Comparison of ENCODE assay signal across 17 mouse cellular contexts in genomic region chr7:45004546-45004945, GRCm38 (mm10). TPM values are rescaled to one million over a fixed set of nuclear protein-coding genes. Genes with fewer than 3 reads are reported as not detected.
DNase-seq lines count a peak whose midpoint lies in the region; ATAC-seq and TF ChIP-seq lines count a peak whose summit lies in the region.
"Had no signal": no experiment of that assay in that cellular context is flagged by ENCODE, and none has a peak within 500 bp of the region (broad histone marks: within the 10 kb centered on the region; RNA-seq: fewer than 3 reads in every experiment).

No protein-coding gene starts in this region.

- H3K27ac ChIP-seq in heart, postnatal 0 days (ENCODE audit: low read depth) = peak overlapping the region; percentile 49
- peak overlapping the region; percentile 53; the same call in 1 of the 2 replicates for H3K27ac ChIP-seq in liver, embryonic 13.5 days
- H3K27ac ChIP-seq in liver, embryonic 11.5 days (ENCODE audit: low read depth, low read length) = no peak overlapping the region
- H3K27ac ChIP-seq in limb, embryonic 13.5 days = peak overlapping the region; percentile 39; the same call in 1 of the 2 replicates
- H3K27ac ChIP-seq: embryonic facial prominence, embryonic 15.5 days; forebrain, embryonic 10.5 days; hindbrain, embryonic 15.5 days had no signal

- TF ChIP-seq EP300 in heart, postnatal 0 days (IDR thresholded peaks at IDR 0.05; ENCODE audit: low read depth) = no peak

- peaks cover 89% of the 10 kb centered on the region for H3K36me3 ChIP-seq in heart, postnatal 0 days (replicated peaks; ENCODE audit: control insufficient read depth, insufficient read depth, low read length)
- H3K36me3 ChIP-seq in liver, embryonic 13.5 days = peaks cover 99% of the 10 kb centered on the region
- H3K36me3 ChIP-seq in liver, embryonic 11.5 days (ENCODE audit: control insufficient read depth, insufficient read depth, low read length) = peaks cover 91% of the 10 kb centered on the region
- H3K36me3 ChIP-seq in limb, embryonic 13.5 days = peaks cover 99% of the 10 kb centered on the region

- no peak overlapping the region for H3K4me2 ChIP-seq in heart, postnatal 0 days (ENCODE audit: low read depth, low read length)
- no peak overlapping the region for H3K4me2 ChIP-seq in liver, embryonic 13.5 days
- no peak overlapping the region for H3K4me2 ChIP-seq in liver, embryonic 11.5 days
- H3K4me2 ChIP-seq in limb, embryonic 13.5 days (replicated peaks) = no peak overlapping the region
- H3K4me2 ChIP-seq: embryonic facial prominence, embryonic 15.5 days; hindbrain, embryonic 15.5 days had no signal

- H3K9ac ChIP-seq in heart, postnatal 0 days (replicated peaks; ENCODE audit: low read depth, low read length) = no peak overlapping the region
- H3K9ac ChIP-seq in liver, embryonic 13.5 days = no peak overlapping the region
- H3K9ac ChIP-seq in liver, embryonic 11.5 days (ENCODE audit: low read depth, low read length) = no peak overlapping the region
- H3K9ac ChIP-seq in limb, embryonic 13.5 days = no peak overlapping the region
- H3K9ac ChIP-seq: embryonic facial prominence, embryonic 15.5 days; hindbrain, embryonic 15.5 days had no signal

- WGBS in heart, postnatal 0 days = 50% methylated on average over 3 of the region's 3 CpGs
- 46% methylated on average over 3 of the region's 3 CpGs for WGBS in liver, embryonic 13.5 days (ENCODE audit: insufficient replicate concordance)
- 49% methylated on average over 3 of the region's 3 CpGs for WGBS in liver, embryonic 11.5 days
- WGBS in limb, embryonic 13.5 days = 43% methylated on average over 3 of the region's 3 CpGs

- H3K27me3 ChIP-seq in heart, postnatal 0 days (ENCODE audit: control insufficient read depth, insufficient read depth, low read length) = no peaks in the 10 kb centered on the region
- H3K27me3 ChIP-seq in liver, embryonic 13.5 days = no peaks in the 10 kb centered on the region
- H3K27me3 ChIP-seq in liver, embryonic 11.5 days (replicated peaks; ENCODE audit: control insufficient read depth, insufficient read depth, low read length) = no peaks in the 10 kb centered on the region
- H3K27me3 ChIP-seq in limb, embryonic 13.5 days = no peaks in the 10 kb centered on the region
- H3K27me3 ChIP-seq: embryonic facial prominence, embryonic 15.5 days; hindbrain, embryonic 15.5 days had no signal

- TF ChIP-seq CTCF in heart, postnatal 0 days (IDR thresholded peaks at IDR 0.05; ENCODE audit: low read depth) = no peak

- H3K9me3 ChIP-seq in heart, postnatal 0 days (replicated peaks; ENCODE audit: control insufficient read depth, low read length) = no peaks in the 10 kb centered on the region
- H3K9me3 ChIP-seq in liver, embryonic 13.5 days (replicated peaks) = no peaks in the 10 kb centered on the region
- no peaks in the 10 kb centered on the region for H3K9me3 ChIP-seq in liver, embryonic 11.5 days (ENCODE audit: control insufficient read depth, low read length)
- no peaks in the 10 kb centered on the region for H3K9me3 ChIP-seq in limb, embryonic 13.5 days
- H3K9me3 ChIP-seq: embryonic facial prominence, embryonic 15.5 days; forebrain, embryonic 10.5 days; hindbrain, embryonic 15.5 days had no signal

- intact Hi-C loops in heart, postnatal 14 days (cut with DNase I) = no loop called here

- peaks cover 5% of the 10 kb centered on the region; the same call in 1 of the 2 replicates for H3K4me1 ChIP-seq in heart, postnatal 0 days (ENCODE audit: control insufficient read depth, insufficient read depth)
- peaks cover 30% of the 10 kb centered on the region for H3K4me1 ChIP-seq in liver, embryonic 13.5 days (replicated peaks)
- peaks cover 5% of the 10 kb centered on the region for H3K4me1 ChIP-seq in liver, embryonic 11.5 days (replicated peaks; ENCODE audit: control insufficient read depth, insufficient read depth, low read length)
- H3K4me1 ChIP-seq in limb, embryonic 13.5 days = peaks cover 9% of the 10 kb centered on the region
- H3K4me1 ChIP-seq: hindbrain, embryonic 15.5 days had no signal

- ATAC-seq in heart, postnatal 0 days (ENCODE audit: insufficient read depth, low read depth) = peak; percentile 53
- no peak for ATAC-seq in liver, embryonic 13.5 days (ENCODE audit: low read depth)
- no peak for ATAC-seq in liver, embryonic 11.5 days (replicated peaks; ENCODE audit: low FRiP score)
- ATAC-seq in limb, embryonic 13.5 days (ENCODE audit: low FRiP score, low read depth) = no peak
- ATAC-seq: intestine, embryonic 16.5 days; midbrain, embryonic 16.5 days had no signal

- H3K4me3 ChIP-seq in heart, postnatal 0 days (ENCODE audit: low read depth, low read length) = no peak overlapping the region
- no peak overlapping the region for H3K4me3 ChIP-seq in liver, embryonic 13.5 days (replicated peaks)
- no peak overlapping the region for H3K4me3 ChIP-seq in liver, embryonic 11.5 days (ENCODE audit: low read depth, low read length)
- H3K4me3 ChIP-seq in limb, embryonic 13.5 days = no peak overlapping the region
- H3K4me3 ChIP-seq: embryonic facial prominence, embryonic 15.5 days; forebrain, embryonic 10.5 days; hindbrain, embryonic 15.5 days had no signal

- DNase-seq in embryo, embryonic 11 days = peak; percentile 28
- no peak for DNase-seq in embryo, embryonic 10 days (ENCODE audit: low spot score)
- DNase-seq in heart, postnatal 0 days (ENCODE audit: low spot score) = peak; percentile 26
- DNase-seq in heart, postnatal 14 days = no peak
- no peak for DNase-seq in liver, embryonic 13.5 days
- DNase-seq in liver, embryonic 11.5 days (ENCODE audit: low spot score) = no peak
- no peak for DNase-seq in right cerebral cortex, adult 18-20 months
- DNase-seq: cerebellum, adult 8-10 months; gastrocnemius, postnatal 14 days; liver; lung, adult 2 months had no signal

RNA-seq across cellular contexts. Expression of gene Bcl2l12, which starts 6.0 kb away (rescaled TPM):
- 20.3 and 22.0 TPM in 2 replicates for total RNA-seq in heart, postnatal 0 days (2014; rRNA removed; ENCODE audit: low replicate concordance)
- polyA plus RNA-seq in heart, postnatal 0 days (2015; fragmentation: Nextera tagmentation; extraction: Ambion mirVana) = 25.5 and 27.5 TPM in 2 replicates
- total RNA-seq in heart, postnatal 14 days (2021) = 10 to 100 TPM; 10.4 to 12.3 TPM
- polyA plus RNA-seq in liver, embryonic 13.5 days (2015; fragmentation: Nextera tagmentation; extraction: Ambion mirVana) = 18.2 and 20.1 TPM in 2 replicates
- 39.6 and 41.1 TPM in 2 replicates for polyA plus RNA-seq in liver, embryonic 11.5 days (2014; fragmentation: Nextera tagmentation; extraction: Ambion mirVana)
- 77.3 and 78.4 TPM in 2 replicates for polyA plus RNA-seq in limb, embryonic 13.5 days (2015; fragmentation: Nextera tagmentation; extraction: Ambion mirVana)

RNA-seq across cellular contexts. Expression of gene Irf3, which starts 7.1 kb away (rescaled TPM):
- 31.7 and 61.1 TPM in 2 replicates for total RNA-seq in heart, postnatal 0 days (2014; rRNA removed; ENCODE audit: low replicate concordance)
- polyA plus RNA-seq in heart, postnatal 0 days (2015; fragmentation: Nextera tagmentation; extraction: Ambion mirVana) = 44.8 and 51.7 TPM in 2 replicates
- total RNA-seq in heart, postnatal 14 days (2021) = 10 to 100 TPM; 36.5 to 40.2 TPM
- polyA plus RNA-seq in liver, embryonic 13.5 days (2015; fragmentation: Nextera tagmentation; extraction: Ambion mirVana) = 41.0 and 42.4 TPM in 2 replicates
- 76.2 and 88.4 TPM in 2 replicates for polyA plus RNA-seq in liver, embryonic 11.5 days (2014; fragmentation: Nextera tagmentation; extraction: Ambion mirVana)
- polyA plus RNA-seq in limb, embryonic 13.5 days (2015; fragmentation: Nextera tagmentation; extraction: Ambion mirVana) = 94.6 and 96.8 TPM in 2 replicates

RNA-seq across cellular contexts. Expression of gene Scaf1, which starts 11.6 kb away (rescaled TPM):
- total RNA-seq in heart, postnatal 0 days (2014; rRNA removed; ENCODE audit: low replicate concordance) = 37.8 and 38.9 TPM in 2 replicates
- polyA plus RNA-seq in heart, postnatal 0 days (2015; fragmentation: Nextera tagmentation; extraction: Ambion mirVana) = 15.9 and 17.9 TPM in 2 replicates
- total RNA-seq in heart, postnatal 14 days (2021) = 10 to 100 TPM; 53.8 to 56.1 TPM
- polyA plus RNA-seq in liver, embryonic 13.5 days (2015; fragmentation: Nextera tagmentation; extraction: Ambion mirVana) = 10.4 and 11.8 TPM in 2 replicates
- 37.5 and 40.1 TPM in 2 replicates for polyA plus RNA-seq in liver, embryonic 11.5 days (2014; fragmentation: Nextera tagmentation; extraction: Ambion mirVana)
- 38.6 and 40.7 TPM in 2 replicates for polyA plus RNA-seq in limb, embryonic 13.5 days (2015; fragmentation: Nextera tagmentation; extraction: Ambion mirVana)

RNA-seq across cellular contexts. Expression of gene Rras, which starts 13.2 kb away (rescaled TPM):
- total RNA-seq in heart, postnatal 0 days (2014; rRNA removed; ENCODE audit: low replicate concordance) = 38.4 and 62.0 TPM in 2 replicates
- 85.7 and 90.0 TPM in 2 replicates for polyA plus RNA-seq in heart, postnatal 0 days (2015; fragmentation: Nextera tagmentation; extraction: Ambion mirVana)
- 10 to 100 TPM; 60.7 to 62.8 TPM for total RNA-seq in heart, postnatal 14 days (2021)
- 14.4 and 15.0 TPM in 2 replicates for polyA plus RNA-seq in liver, embryonic 13.5 days (2015; fragmentation: Nextera tagmentation; extraction: Ambion mirVana)
- polyA plus RNA-seq in liver, embryonic 11.5 days (2014; fragmentation: Nextera tagmentation; extraction: Ambion mirVana) = 19.3 and 21.6 TPM in 2 replicates
- polyA plus RNA-seq in limb, embryonic 13.5 days (2015; fragmentation: Nextera tagmentation; extraction: Ambion mirVana) = 27.5 and 29.1 TPM in 2 replicates

RNA-seq across cellular contexts. Expression of gene Prmt1, which starts 18.2 kb away (rescaled TPM):
- total RNA-seq in heart, postnatal 0 days (2014; rRNA removed; ENCODE audit: low replicate concordance) = 152 and 173 TPM in 2 replicates
- polyA plus RNA-seq in heart, postnatal 0 days (2015; fragmentation: Nextera tagmentation; extraction: Ambion mirVana) = 271 and 300 TPM in 2 replicates
- 100 to 1,000 TPM; 119 to 128 TPM for total RNA-seq in heart, postnatal 14 days (2021)
- polyA plus RNA-seq in liver, embryonic 13.5 days (2015; fragmentation: Nextera tagmentation; extraction: Ambion mirVana) = 214 and 220 TPM in 2 replicates
- polyA plus RNA-seq in liver, embryonic 11.5 days (2014; fragmentation: Nextera tagmentation; extraction: Ambion mirVana) = 175 and 186 TPM in 2 replicates
- polyA plus RNA-seq in limb, embryonic 13.5 days (2015; fragmentation: Nextera tagmentation; extraction: Ambion mirVana) = 670 and 703 TPM in 2 replicates

Comparison
In these comparisons a context has a peak if more than half of its experiments do, and no peak if none do; other contexts are left out.
1. DNase-seq: peak in embryo, embryonic 11 days (single experiment) and heart, postnatal 0 days (single experiment); none in embryo, embryonic 10 days (single experiment), heart, postnatal 14 days (0 of 2), liver, embryonic 13.5 days (single experiment), liver, embryonic 11.5 days (single experiment) and right cerebral cortex, adult 18-20 months (single experiment).